Mouse (Mus musculus) liver, postnatal 0 days (tissue): ENCODE data around the gene Padi4. TPM values are rescaled to one million over a fixed set of nuclear protein-coding genes. Genes with fewer than 3 reads are reported as not detected.

Experiments
- ATAC-seq: fragments of 200-750 bp; cut with Nextera tagmentation; 2 replicates; pipeline ENCODE4 v1.8.0; 2017; ENCODE audit warnings: mild to moderate bottlenecking, moderate library complexity
- DNase-seq: peaks from one replicate; pipeline ENCODE4 v3.0.0-alpha.2; 2016
- H3K27ac ChIP-seq: fragments of 300-500 bp; sonication (generic); 2 replicates; pipeline ENCODE4 v1.5.1; 2014; ENCODE audit warnings: antibody characterized with exemption, moderate library complexity, mild to moderate bottlenecking, low read depth
- H3K27me3 ChIP-seq: fragments of 300-500 bp; sonication (generic); 2 replicates; pipeline ENCODE4 v1.6.1; 2014; ENCODE audit warnings: low read length, control low read depth, mixed read lengths; ENCODE audit not compliant: insufficient read depth
- H3K36me3 ChIP-seq: fragments of 300-500 bp; sonication (generic); replicated peaks from 2 replicates; pipeline ENCODE4 v1.6.1; 2014; ENCODE audit warnings: mild to moderate bottlenecking, control low read depth, low read length, moderate library complexity, mixed read lengths; ENCODE audit not compliant: insufficient read depth
- H3K4me1 ChIP-seq: fragments of 300-500 bp; sonication (generic); 2 replicates; pipeline ENCODE4 v1.6.1; 2014; ENCODE audit warnings: antibody characterized with exemption, mild to moderate bottlenecking, control low read depth; ENCODE audit not compliant: insufficient read depth
- H3K4me2 ChIP-seq: fragments of 300-500 bp; sonication (generic); 2 replicates; pipeline ENCODE4 v1.6.1; 2014; ENCODE audit warnings: low read depth, mild to moderate bottlenecking, low read length, moderate library complexity, mixed read lengths
- H3K4me3 ChIP-seq: fragments of 300-500 bp; sonication (generic); 2 replicates; pipeline ENCODE4 v1.5.1; 2014; ENCODE audit warnings: low read depth, low read length
- H3K9ac ChIP-seq: fragments of 300-500 bp; sonication (generic); replicated peaks from 2 replicates; pipeline ENCODE4 v1.6.1; 2014; ENCODE audit warnings: mild to moderate bottlenecking, moderate library complexity
- H3K9me3 ChIP-seq: fragments of 300-500 bp; sonication (generic); 2 replicates; pipeline ENCODE4 v1.6.1; 2016; ENCODE audit warnings: mild to moderate bottlenecking, control low read depth, low read length, mixed read lengths
- CTCF ChIP-seq: sonication (generic); IDR thresholded peaks from 2 replicates; pipeline ENCODE4 v1.5.1; 2016; ENCODE audit warnings: antibody characterized with exemption, low read depth
- EP300 ChIP-seq: IDR thresholded peaks from 2 replicates; pipeline ENCODE4 v1.6.1; 2016; ENCODE audit warnings: antibody characterized with exemption, low read depth, mild to moderate bottlenecking
- WGBS: fragments of 180-500 bp; shearing (Covaris S2); extraction: QIAGEN DNeasy Blood & Tissue Kit; methylation state at CpG from one replicate; pipeline ENCODE4 v1.1.7; 2014; ENCODE audit not compliant: insufficient replicate concordance; 5-methylcytosine and 5-hydroxymethylcytosine counted together
- polyA plus RNA-seq: library from polyadenylated mRNA; unstranded; fragments of >200 nt; fragmentation: Nextera tagmentation; extraction: Ambion mirVana; gene quantifications from 2 replicates; pipeline ENCODE4 v1.2.1, GENCODE M21; 2015

Gene Padi4
- polyA plus RNA-seq, 1 experiment from 2014 or later, result 4.5 TPM

DNA sequence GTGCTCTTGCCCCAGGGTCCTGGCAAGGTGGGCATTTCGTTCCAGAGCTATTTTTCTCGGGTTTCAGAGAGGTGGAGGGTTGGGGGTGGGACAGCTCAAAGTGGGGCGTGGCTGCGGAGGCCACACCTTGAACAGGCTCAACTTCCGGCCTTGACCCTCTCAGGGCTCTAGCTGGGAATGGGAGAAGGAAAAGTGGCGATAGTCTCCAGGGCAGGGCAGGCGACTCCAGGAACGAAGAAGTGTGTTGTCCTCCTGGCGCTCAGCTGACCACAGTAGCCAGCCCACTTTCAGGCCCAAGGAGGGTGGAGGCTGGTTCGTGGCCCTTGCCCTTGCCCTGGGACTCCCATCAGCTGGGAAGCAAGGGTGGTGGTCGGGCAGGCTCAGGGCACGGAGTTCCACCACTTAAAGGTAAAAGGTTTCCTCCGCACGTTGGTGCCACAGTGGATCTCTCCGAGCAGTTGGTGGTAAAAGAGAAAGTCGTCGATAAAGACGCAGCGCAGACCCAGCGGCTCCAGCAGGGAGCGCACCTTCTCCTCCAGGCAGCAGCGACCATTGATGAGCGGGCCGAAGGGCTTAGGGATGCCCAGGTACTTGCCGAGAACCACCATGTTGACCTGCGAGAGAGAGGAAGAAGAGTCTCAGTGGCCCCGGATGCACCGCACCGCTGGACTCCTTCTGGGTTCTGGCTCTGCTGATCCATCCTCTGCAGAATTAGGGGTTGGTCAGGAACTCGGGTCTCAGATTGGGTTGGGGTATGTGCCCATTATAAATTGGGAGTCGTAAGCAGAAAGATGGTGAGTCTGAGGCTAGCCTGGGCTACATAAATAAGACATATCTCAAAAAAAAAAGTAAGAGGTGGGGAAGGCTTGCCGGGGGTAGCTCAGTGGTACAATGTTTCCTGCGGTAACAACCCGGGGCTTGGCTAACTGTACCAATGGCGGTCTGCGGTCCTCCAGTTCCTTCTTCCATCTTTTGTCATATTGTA is 40.5 kb upstream of the Padi4 start:
- TF ChIP-seq EP300, result no peak
- TF ChIP-seq CTCF, result peak; percentile 76
- Histone ChIP-seq H3K27ac (no peak overlapping the region), H3K9me3 (no peaks in the 10 kb centered on the region), H3K4me1 (peaks cover 46% of the 10 kb centered on the region), H3K9ac (peak overlapping the region; percentile 56), H3K4me2 (peak overlapping the region; percentile 81), H3K4me3 (peak overlapping the region; percentile 52), H3K36me3 (no peaks in the 10 kb centered on the region), H3K27me3 (0 out of 2 replicates have a peak, but pooled peaks cover 3% of the 10 kb centered on the region)
- ATAC-seq (peak; percentile 74), DNase-seq (peak; percentile 60)
- 22% methylated on average over 36 of the region's 36 CpGs for WGBS

DNA sequence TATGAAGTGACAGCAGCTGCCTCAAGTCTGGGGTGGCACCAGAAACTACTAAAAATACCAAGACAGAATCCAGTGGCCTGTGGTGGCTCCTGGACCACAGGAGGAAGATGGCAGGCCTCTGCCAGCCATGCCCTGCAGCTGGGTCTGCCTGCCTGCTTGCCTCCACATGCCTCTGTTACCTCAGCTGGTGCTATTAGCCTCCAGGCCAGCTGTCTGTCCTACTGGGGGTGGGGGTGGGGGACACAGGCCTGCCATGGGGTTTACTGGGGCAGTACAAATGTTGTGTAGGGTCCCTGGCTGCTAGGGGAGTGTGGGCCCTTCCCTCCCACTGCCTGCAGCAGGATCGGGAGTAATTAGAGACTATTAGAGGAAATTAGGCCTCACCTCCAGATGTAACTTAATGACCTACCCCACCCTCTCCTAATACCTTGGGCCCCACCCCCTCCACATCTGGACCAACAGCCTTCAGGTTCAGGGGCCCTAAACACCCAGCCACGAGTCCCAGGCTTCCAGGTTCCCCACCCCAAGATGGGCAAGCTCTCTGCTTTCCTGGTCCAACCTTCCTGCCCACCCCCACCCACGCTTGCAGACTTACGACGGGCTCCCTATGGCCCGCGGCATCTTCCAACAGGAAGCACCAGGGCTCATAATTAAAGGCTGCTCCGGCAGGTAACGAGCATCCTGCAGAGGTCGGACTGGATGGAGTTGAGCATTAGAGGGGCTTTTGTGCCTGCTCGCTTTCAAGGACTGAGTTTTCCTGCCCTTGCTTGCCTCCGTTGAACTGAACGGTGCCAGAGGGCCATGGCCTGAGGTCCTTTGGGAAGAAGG is 39.5 kb upstream of the Padi4 start:
- Histone ChIP-seq H3K4me1 (peaks cover 46% of the 10 kb centered on the region), H3K9me3 (no peaks in the 10 kb centered on the region), H3K27ac (no peak overlapping the region), H3K4me2 (peak overlapping the region; percentile 81), H3K4me3 (peak overlapping the region; percentile 52), H3K27me3 (0 out of 2 replicates have a peak, but pooled peaks cover 8% of the 10 kb centered on the region), H3K9ac (no peak overlapping the region), H3K36me3 (no peaks in the 10 kb centered on the region)
- ATAC-seq, result no peak
- 37% methylated on average over 13 of the region's 13 CpGs for WGBS
- TF ChIP-seq CTCF (no peak), EP300 (no peak)
- no peak for DNase-seq

DNA sequence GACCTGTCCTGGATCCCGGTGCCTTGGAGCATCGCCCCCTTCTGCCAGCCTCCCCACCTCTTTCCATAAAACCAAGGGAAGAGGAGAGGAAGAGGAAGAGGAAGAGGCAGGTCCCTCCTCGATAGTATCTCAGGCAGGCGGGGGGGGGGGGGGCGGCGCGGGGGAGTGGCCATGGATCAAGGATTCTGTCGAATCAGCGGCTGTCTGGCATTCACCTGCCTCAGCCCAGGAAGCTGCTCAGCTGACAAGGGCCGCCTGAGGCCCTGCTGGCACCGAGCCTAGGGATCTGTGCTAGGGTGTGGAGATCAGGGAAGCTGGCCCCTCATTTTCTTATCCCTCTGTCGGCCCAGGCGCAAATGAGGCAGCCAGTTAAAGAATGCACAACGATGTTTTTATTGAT is 38.6 kb upstream of the Padi4 start:
- peaks cover 46% of the 10 kb centered on the region for H3K4me1 ChIP-seq
- H3K4me2 ChIP-seq, result peak overlapping the region; percentile 42
- WGBS, result 20% methylated on average over 11 of the region's 14 CpGs

DNA sequence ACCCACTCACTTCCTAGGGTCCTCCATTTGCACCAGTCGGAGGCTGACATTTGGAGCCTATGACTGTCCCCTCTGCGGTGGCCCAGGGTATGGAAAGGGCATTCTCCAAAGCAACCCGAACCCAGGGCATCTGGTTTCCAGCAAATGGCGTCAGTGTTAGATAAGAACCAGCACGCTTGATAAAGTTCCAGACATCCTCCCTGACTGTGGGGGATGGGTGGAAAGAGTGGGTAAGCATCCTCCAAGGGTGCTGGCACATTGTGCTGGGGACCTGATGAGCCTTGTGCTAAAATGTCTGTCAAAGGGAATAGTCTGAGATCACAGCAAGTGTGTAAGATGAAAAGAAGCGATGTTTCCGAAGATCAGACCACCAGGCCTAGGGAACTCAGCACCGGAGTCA is 38.2 kb upstream of the Padi4 start:
- DNase-seq (no peak), ATAC-seq (no peak)
- whole genome bisulfite sequencing, result 38% methylated on average over 8 of the region's 8 CpGs
- TF ChIP-seq EP300, result no peak
- TF ChIP-seq CTCF, result no peak
- Histone ChIP-seq H3K9ac (no peak overlapping the region), H3K36me3 (no peaks in the 10 kb centered on the region), H3K4me3 (no peak overlapping the region), H3K27ac (no peak overlapping the region), H3K4me2 (peak overlapping the region; percentile 42), H3K27me3 (0 out of 2 replicates have a peak, but pooled peaks cover 8% of the 10 kb centered on the region), H3K4me1 (peaks cover 46% of the 10 kb centered on the region), H3K9me3 (no peaks in the 10 kb centered on the region)

More for the DNA sequence above, 38.6 kb upstream of the Padi4 start:
- Histone ChIP-seq H3K27ac (no peak overlapping the region), H3K36me3 (no peaks in the 10 kb centered on the region), H3K4me3 (no peak overlapping the region), H3K27me3 (0 out of 2 replicates have a peak, but pooled peaks cover 8% of the 10 kb centered on the region), H3K9me3 (no peaks in the 10 kb centered on the region), H3K9ac (no peak overlapping the region)
- ATAC-seq (no peak), DNase-seq (peak; percentile 50)
- TF ChIP-seq CTCF (no peak), EP300 (no peak)

DNA sequence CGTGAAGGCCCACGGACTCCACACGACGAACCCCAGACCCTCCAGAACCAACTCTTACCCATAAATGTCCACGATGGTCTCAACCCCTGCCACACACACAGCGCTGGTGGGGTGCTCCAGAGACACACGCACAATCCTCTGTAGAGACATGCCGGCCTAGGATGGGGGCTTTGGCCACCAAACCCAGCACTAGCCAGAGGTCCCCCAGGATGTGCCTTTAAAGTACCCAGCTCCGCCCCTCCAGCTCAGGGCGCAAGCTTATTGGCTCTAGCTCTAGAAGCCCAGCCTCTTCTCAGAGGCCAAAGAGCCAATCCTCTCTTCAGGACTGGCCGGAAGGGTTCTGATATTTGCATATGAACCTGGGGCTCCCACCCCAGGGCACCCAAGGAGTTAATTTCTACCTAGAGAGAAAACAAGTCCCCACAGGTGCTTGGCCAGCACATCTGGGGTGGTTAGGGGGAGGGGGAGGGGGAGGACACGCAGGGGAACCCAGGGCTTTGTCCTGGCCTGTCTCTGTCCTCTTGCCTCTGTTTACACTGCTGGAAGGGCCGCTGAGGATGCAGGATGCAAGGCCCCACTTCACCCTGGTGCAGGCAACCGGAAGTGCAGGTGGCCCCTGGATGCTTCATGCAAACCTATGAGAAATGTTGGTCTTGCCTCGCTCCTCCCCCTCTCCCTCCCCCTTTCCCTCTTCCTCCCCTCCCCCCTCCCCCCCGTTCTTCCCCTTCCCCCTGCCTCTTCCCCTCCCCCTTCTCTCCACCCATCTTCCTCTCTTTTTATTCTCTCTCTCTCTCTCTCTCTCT is 36.6 kb upstream of the Padi4 start, which contains the start of gene Padi3:
Gene Padi3 (minus strand): TSS at position 191 of the 803 bp plus-strand sequence.
- H3K4me3 ChIP-seq, result no peak within 1 kb of the TSS
- H3K9me3 ChIP-seq, result no peaks in the 10 kb centered on the region
- H3K4me1 ChIP-seq, result peaks cover 37% of the 10 kb centered on the region
- H3K36me3 ChIP-seq, result no peaks in the 10 kb centered on the region
- H3K4me2 ChIP-seq, result no peak within 1 kb of the TSS
- no peak within 1 kb of the TSS for H3K9ac ChIP-seq
- WGBS, result 62% methylated on average over 16 of the region's 16 CpGs
- 0 out of 2 replicates have a peak, but pooled peaks cover 13% of the 10 kb centered on the region for H3K27me3 ChIP-seq
- H3K27ac ChIP-seq, result no peak within 1 kb of the TSS
- DNase-seq, result no peak
- peak; percentile 16; the same call in 1 of the 2 replicates for ATAC-seq
- TF ChIP-seq EP300 (no peak), CTCF (no peak)
